Mouse (Mus musculus) neural tube, embryonic 12.5 days (tissue): Measurements from ENCODE around the gene Jak3. TPM values are rescaled to one million over a fixed set of nuclear protein-coding genes. Genes with fewer than 3 reads are reported as not detected.

ENCODE experiments used
- ATAC-seq: fragments of 200-750 bp; cut with Nextera tagmentation; 2 replicates; pipeline ENCODE4 v1.8.0; 2017; ENCODE audit warnings: low read depth, mild to moderate bottlenecking, moderate TSS enrichment, moderate library complexity; ENCODE audit not compliant: low FRiP score
- H3K27ac ChIP-seq: fragments of 300-500 bp; sonication (generic); 2 replicates; pipeline ENCODE4 v1.5.1; 2016
- H3K27me3 ChIP-seq: fragments of 300-500 bp; sonication (generic); replicated peaks from 2 replicates; pipeline ENCODE4 v1.6.1; 2016; ENCODE audit warnings: mild to moderate bottlenecking
- H3K36me3 ChIP-seq: fragments of 300-500 bp; sonication (generic); 2 replicates; pipeline ENCODE4 v1.6.1; 2016; ENCODE audit warnings: mild to moderate bottlenecking
- H3K4me1 ChIP-seq: fragments of 300-500 bp; sonication (generic); 2 replicates; pipeline ENCODE4 v1.6.1; 2016
- H3K4me2 ChIP-seq: fragments of 300-500 bp; sonication (generic); replicated peaks from 2 replicates; pipeline ENCODE4 v1.6.1; 2016; ENCODE audit warnings: mild to moderate bottlenecking
- H3K4me3 ChIP-seq: fragments of 300-500 bp; sonication (generic); 2 replicates; pipeline ENCODE4 v1.5.1; 2016
- H3K9ac ChIP-seq: fragments of 300-500 bp; sonication (generic); 2 replicates; pipeline ENCODE4 v1.6.1; 2016; ENCODE audit warnings: mild to moderate bottlenecking
- H3K9me3 ChIP-seq: fragments of 300-500 bp; sonication (generic); 2 replicates; pipeline ENCODE4 v1.6.1; 2016; ENCODE audit warnings: mild to moderate bottlenecking
- WGBS: fragments of 180-500 bp; shearing (Covaris S2); methylation state at CpG from one replicate; pipeline ENCODE4 v1.1.7; 2016; 5-methylcytosine and 5-hydroxymethylcytosine counted together
- polyA plus RNA-seq: library from polyadenylated mRNA; unstranded; fragments of >200 nt; fragmentation: Nextera tagmentation; extraction: Ambion mirVana; gene quantifications from 2 replicates; pipeline ENCODE4 v1.2.1, GENCODE M21; 2016

The Jak3 gene
- polyA plus RNA-seq, 1 experiment from 2014 or later, result 3.8 TPM

- Histone ChIP-seq H3K9ac (no peak overlapping the region), H3K4me1 (peaks cover 14% of the 10 kb centered on the region), H3K9me3 (no peaks in the 10 kb centered on the region), H3K4me3 (no peak overlapping the region), H3K36me3 (peaks cover 34% of the 10 kb centered on the region), H3K4me2 (no peak overlapping the region), H3K27ac (no peak overlapping the region), H3K27me3 (no peaks in the 10 kb centered on the region; the same call in 1 of the 2 replicates)
- whole genome bisulfite sequencing, result 55% methylated on average over 8 of the region's 8 CpGs
- no peak for ATAC-seq
Observed at GRCm38 (mm10) chr8:71715531-71715930, 39.4 kb downstream of the Jak3 start.

- H3K36me3 ChIP-seq, result peaks cover 31% of the 10 kb centered on the region
- H3K9me3 ChIP-seq, result no peaks in the 10 kb centered on the region
- 86% methylated on average over 13 of the region's 13 CpGs for WGBS
- no peak overlapping the region for H3K9ac ChIP-seq
- no peak for ATAC-seq
- H3K27me3 ChIP-seq, result no peaks in the 10 kb centered on the region; the same call in 1 of the 2 replicates
- H3K4me2 ChIP-seq, result no peak overlapping the region
- no peak overlapping the region for H3K4me3 ChIP-seq
- no peak overlapping the region for H3K27ac ChIP-seq
- peaks cover 25% of the 10 kb centered on the region for H3K4me1 ChIP-seq
Observed at GRCm38 (mm10) chr8:71716561-71717053, 40.5 kb downstream of the Jak3 start.

GRCm38 (mm10) chr8:71717096-71717495 lies 41.0 kb downstream of the Jak3 start:
- Histone ChIP-seq H3K4me1 (peaks cover 27% of the 10 kb centered on the region), H3K9me3 (no peaks in the 10 kb centered on the region), H3K27ac (no peak overlapping the region), H3K27me3 (no peaks in the 10 kb centered on the region; the same call in 1 of the 2 replicates), H3K9ac (no peak overlapping the region), H3K4me2 (no peak overlapping the region), H3K4me3 (no peak overlapping the region), H3K36me3 (peaks cover 26% of the 10 kb centered on the region)
- ATAC-seq, result no peak
- 92% methylated on average over 12 of the region's 12 CpGs for WGBS

DNA sequence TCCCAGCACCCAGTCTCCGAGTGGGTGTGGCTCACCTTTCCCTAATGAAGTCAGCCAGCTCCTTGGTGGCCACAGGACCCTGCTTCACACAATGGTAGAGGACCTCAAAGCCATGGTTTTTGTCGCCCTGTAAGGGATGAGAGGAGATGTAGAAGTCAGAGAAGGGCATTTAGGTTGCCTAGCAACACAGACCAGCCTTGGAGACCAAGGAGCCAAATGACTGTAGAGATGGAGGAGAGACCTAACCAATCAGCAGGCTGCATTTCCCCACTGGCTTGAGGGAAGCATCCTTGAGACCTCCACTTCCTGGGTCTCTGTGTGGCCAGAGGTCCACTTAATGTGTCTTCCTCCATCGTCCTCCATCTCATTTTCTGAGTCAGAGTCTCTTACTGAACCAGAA lies 42.2 kb downstream of the Jak3 start:
- ATAC-seq, result no peak
- peaks cover 27% of the 10 kb centered on the region for H3K4me1 ChIP-seq

GRCm38 (mm10) chr8:71719218-71719617 lies 43.1 kb downstream of the Jak3 start:
- no peak overlapping the region for H3K9ac ChIP-seq
- no peak overlapping the region for H3K4me3 ChIP-seq
- no peaks in the 10 kb centered on the region for H3K9me3 ChIP-seq
- no peaks in the 10 kb centered on the region; the same call in 1 of the 2 replicates for H3K27me3 ChIP-seq
- H3K27ac ChIP-seq, result no peak overlapping the region
- WGBS, result 59% methylated on average over 4 of the region's 4 CpGs
- peak overlapping the region; percentile 43; the same call in 1 of the 2 replicates for H3K4me2 ChIP-seq
- peaks cover 27% of the 10 kb centered on the region for H3K4me1 ChIP-seq
- peak; percentile 21; the same call in 1 of the 2 replicates for ATAC-seq
- H3K36me3 ChIP-seq, result peaks cover 21% of the 10 kb centered on the region

More for the DNA sequence above, 42.2 kb downstream of the Jak3 start:
- H3K27ac ChIP-seq, result no peak overlapping the region
- no peak overlapping the region for H3K9ac ChIP-seq
- 40% methylated on average over 3 of the region's 3 CpGs for WGBS
- peaks cover 26% of the 10 kb centered on the region for H3K36me3 ChIP-seq
- H3K27me3 ChIP-seq, result no peaks in the 10 kb centered on the region; the same call in 1 of the 2 replicates
- H3K4me2 ChIP-seq, result no peak overlapping the region
- H3K9me3 ChIP-seq, result no peaks in the 10 kb centered on the region
- H3K4me3 ChIP-seq, result no peak overlapping the region

- H3K4me1 ChIP-seq, result peaks cover 27% of the 10 kb centered on the region
- WGBS, result 24% methylated on average over 7 of the region's 7 CpGs
Observed at GRCm38 (mm10) chr8:71719928-71720457, 43.9 kb downstream of the Jak3 start.

GRCm38 (mm10) chr8:71723047-71723551 lies 47.0 kb downstream of the Jak3 start:
- H3K9me3 ChIP-seq, result no peaks in the 10 kb centered on the region
- H3K4me1 ChIP-seq, result peaks cover 27% of the 10 kb centered on the region
- no peak overlapping the region for H3K4me2 ChIP-seq
- H3K27ac ChIP-seq, result no peak overlapping the region
- H3K9ac ChIP-seq, result no peak overlapping the region
- 67% methylated on average over 14 of the region's 14 CpGs for WGBS
- no peaks in the 10 kb centered on the region; the same call in 1 of the 2 replicates for H3K27me3 ChIP-seq
- no peak overlapping the region for H3K4me3 ChIP-seq
- no peaks in the 10 kb centered on the region; the same call in 1 of the 2 replicates for H3K36me3 ChIP-seq
- no peak for ATAC-seq

More at GRCm38 (mm10) chr8:71719928-71720457, 43.9 kb downstream of the Jak3 start:
- Histone ChIP-seq H3K9ac (no peak overlapping the region), H3K4me2 (peak overlapping the region; percentile 43), H3K4me3 (no peak overlapping the region), H3K27ac (no peak overlapping the region), H3K27me3 (no peaks in the 10 kb centered on the region; the same call in 1 of the 2 replicates), H3K9me3 (no peaks in the 10 kb centered on the region), H3K36me3 (peaks cover 16% of the 10 kb centered on the region)
- ATAC-seq, result peak; percentile 60

DNA sequence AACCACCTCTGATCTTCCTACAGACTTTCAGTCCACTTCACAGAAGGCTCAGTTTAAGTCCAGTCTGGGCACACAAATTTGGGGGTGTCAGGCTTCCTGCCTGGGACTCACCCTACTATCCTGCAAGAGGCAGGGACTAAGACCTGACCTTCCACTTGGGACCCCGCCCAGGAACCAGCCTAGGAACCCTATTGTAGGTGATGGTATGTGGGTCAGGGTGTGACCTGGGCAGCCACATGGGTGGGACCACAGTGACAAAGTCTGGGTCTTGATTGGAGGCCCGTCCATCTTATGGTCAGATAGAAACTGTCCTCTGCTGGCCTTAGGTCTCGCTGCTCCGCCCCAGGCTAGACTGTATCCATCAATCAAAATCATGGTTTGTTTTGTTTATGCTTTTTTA lies 48.3 kb downstream of the Jak3 start:
- Histone ChIP-seq H3K27me3 (no peaks in the 10 kb centered on the region; the same call in 1 of the 2 replicates), H3K4me3 (peak overlapping the region; percentile 64; the same call in 1 of the 2 replicates), H3K4me1 (peaks cover 32% of the 10 kb centered on the region), H3K9ac (no peak overlapping the region), H3K36me3 (no peaks in the 10 kb centered on the region), H3K27ac (no peak overlapping the region), H3K4me2 (peak overlapping the region; percentile 81), H3K9me3 (no peaks in the 10 kb centered on the region)
- WGBS, result 61% methylated on average over 4 of the region's 4 CpGs
- ATAC-seq, result no peak

DNA sequence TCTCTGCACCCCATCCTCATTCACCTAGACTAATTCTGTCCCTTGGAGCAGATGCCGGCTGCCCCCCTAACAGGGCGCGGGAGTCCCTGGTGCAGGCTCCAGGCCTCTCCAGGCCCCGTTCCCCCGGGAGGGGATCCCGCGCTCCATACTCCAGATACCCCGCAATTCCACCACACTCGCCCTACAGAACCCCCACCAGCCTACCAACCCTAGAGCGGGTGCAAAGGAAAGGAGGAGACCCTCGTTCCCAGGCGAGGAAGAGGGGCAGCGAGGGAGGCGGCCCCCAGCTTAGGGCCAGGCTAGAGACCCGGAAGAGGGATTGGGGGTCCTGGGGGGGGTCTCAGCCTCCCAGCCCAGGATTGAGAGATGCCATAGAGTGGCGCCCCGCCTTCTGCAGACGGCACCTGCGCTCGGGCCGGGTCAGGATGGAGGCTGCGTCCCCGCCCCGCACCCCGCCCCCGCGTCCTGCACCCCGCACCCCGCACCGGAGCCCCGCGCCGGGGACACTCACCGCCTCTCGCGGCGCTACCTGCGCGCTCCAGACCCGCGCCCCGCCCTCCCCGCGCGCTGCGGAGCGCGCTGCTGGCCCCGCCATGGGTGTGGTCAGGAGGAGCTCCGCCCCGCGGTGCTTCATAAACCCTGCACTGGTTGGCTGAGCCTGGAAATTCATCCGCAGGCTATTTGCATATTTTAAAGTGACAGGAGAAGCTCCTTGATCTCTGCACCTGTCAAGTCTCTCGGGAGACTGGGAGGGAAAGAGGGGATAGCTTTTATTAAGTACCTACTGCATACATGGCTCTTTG lies 49.2 kb downstream of the Jak3 start, which contains the start of gene Fcho1:
Fcho1 (minus strand) TSS at position 595 of the 803 bp plus-strand sequence.
- Histone ChIP-seq H3K9ac (peak within 1 kb of the TSS; percentile 75), H3K27me3 (no peaks in the 10 kb centered on the region; the same call in 1 of the 2 replicates), H3K9me3 (no peaks in the 10 kb centered on the region), H3K4me1 (peaks cover 23% of the 10 kb centered on the region), H3K4me3 (peak within 1 kb of the TSS; percentile 64), H3K36me3 (no peaks in the 10 kb centered on the region), H3K27ac (no peak within 1 kb of the TSS), H3K4me2 (peak within 1 kb of the TSS; percentile 81)
- under 1% methylated on average over 54 of the region's 54 CpGs for WGBS
- ATAC-seq, result peak; percentile 81

- Histone ChIP-seq H3K4me1 (peaks cover 7% of the 10 kb centered on the region; the same call in 1 of the 2 replicates), H3K9ac (peak overlapping the region; percentile 54), H3K4me2 (peak overlapping the region; percentile 64), H3K27me3 (no peaks in the 10 kb centered on the region; the same call in 1 of the 2 replicates), H3K4me3 (peak overlapping the region; percentile 29), H3K27ac (peak overlapping the region; percentile 59; the same call in 1 of the 2 replicates), H3K36me3 (no peaks in the 10 kb centered on the region), H3K9me3 (no peaks in the 10 kb centered on the region)
- 7% methylated on average over 20 of the region's 21 CpGs for WGBS
- peak; percentile 56 for ATAC-seq
Observed at GRCm38 (mm10) chr8:71728240-71728785, 52.2 kb downstream of the Jak3 start.

DNA sequence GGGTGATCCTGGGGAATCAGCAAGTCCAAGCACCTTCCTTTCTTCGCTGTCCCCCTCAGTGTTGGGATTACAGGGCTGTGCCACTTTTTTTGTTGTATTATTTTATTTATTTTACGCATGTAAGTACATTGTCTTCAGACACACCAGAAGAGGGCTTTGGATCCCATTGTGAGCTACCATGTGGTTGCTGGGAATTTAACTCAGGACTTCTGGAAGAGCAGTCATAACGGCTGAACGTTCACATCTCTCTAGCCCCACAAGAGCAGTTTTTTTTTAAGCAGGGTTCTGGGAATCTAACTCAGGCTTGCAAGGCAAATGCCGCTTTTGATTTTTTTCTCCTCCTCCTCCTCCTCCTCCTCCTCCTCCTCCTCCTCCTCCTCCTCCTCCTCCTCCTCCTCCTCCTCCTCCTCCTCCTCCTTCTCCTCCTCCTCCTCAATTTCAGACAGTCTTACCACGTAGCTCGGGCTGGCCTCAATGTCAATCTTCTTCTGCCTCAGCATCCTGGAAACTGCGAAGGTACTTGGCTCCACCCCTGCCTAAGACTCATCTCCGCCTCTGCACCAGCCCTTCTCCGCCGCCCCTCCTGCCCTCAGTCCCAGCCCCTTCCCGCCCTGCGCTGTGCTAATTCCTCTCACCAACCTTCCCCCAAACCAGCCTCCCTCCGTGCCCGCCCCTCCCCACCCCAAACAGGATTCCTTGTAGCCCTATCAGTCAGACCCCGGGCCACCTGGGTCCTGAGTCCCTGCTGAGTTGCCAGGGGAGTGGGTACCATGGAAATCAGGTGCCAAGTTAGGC lies 52.9 kb downstream of the Jak3 start:
- Histone ChIP-seq H3K4me1 (peaks cover 7% of the 10 kb centered on the region; the same call in 1 of the 2 replicates), H3K4me2 (peak overlapping the region; percentile 64), H3K36me3 (no peaks in the 10 kb centered on the region), H3K4me3 (peak overlapping the region; percentile 29; the same call in 1 of the 2 replicates), H3K9me3 (no peaks in the 10 kb centered on the region), H3K27me3 (no peaks in the 10 kb centered on the region; the same call in 1 of the 2 replicates), H3K9ac (peak overlapping the region; percentile 54), H3K27ac (no peak overlapping the region)
- ATAC-seq, result peak; percentile 12; the same call in 1 of the 2 replicates
- WGBS, result 5% methylated on average over 15 of the region's 16 CpGs
